Mouse (Mus musculus) CH12.LX (cell line): ENCODE results near the gene Banf1. TPM values are rescaled to one million over a fixed set of nuclear protein-coding genes. Genes with fewer than 3 reads are reported as not detected.

Source experiments
- DNase-seq: peaks from one replicate; pipeline ENCODE4 v3.0.0-alpha.2; 2013; ENCODE audit errors: extremely low read depth
- H3K27ac ChIP-seq: 2 replicates; pipeline ENCODE4 v1.5.1; 2012; ENCODE audit warnings: low read depth, mild to moderate bottlenecking, control low read depth, moderate library complexity; ENCODE audit not compliant: insufficient read depth
- H3K27me3 ChIP-seq: replicated peaks from 2 replicates; pipeline ENCODE3; 2012; ENCODE audit warnings: inconsistent platforms
- H3K36me3 ChIP-seq, 2 experiments: replicated peaks in 1 of 2; 2 replicates each; pipeline versions ENCODE3 to v1.6.1; 2012; ENCODE audit warnings: inconsistent platforms in 1 of 2, low read length in 1 of 2, mild to moderate bottlenecking in 1 of 2, mixed read lengths in 1 of 2, moderate library complexity in 1 of 2; ENCODE audit not compliant: control insufficient read depth in 1 of 2, insufficient read depth in 1 of 2
- H3K4me1 ChIP-seq, 2 experiments: 2 replicates each; pipeline ENCODE4 v1.6.1; 2012; ENCODE audit warnings: inconsistent platforms in 1 of 2, moderate library complexity in 1 of 2; ENCODE audit not compliant: insufficient read depth in 2 of 2, control insufficient read depth in 1 of 2
- H3K4me2 ChIP-seq: 2 replicates; pipeline ENCODE4 v1.6.1; 2012; ENCODE audit warnings: low read depth, mild to moderate bottlenecking, control low read depth; ENCODE audit not compliant: poor library complexity, insufficient read depth, severe bottlenecking
- H3K4me3 ChIP-seq, 3 experiments: fragments of 150-350 bp in 1 of 3; sonication (generic) in 1 of 3; replicated peaks in 1 of 3; 2 replicates each; pipeline versions ENCODE3 to v1.5.1; 2011 to 2012; ENCODE audit warnings: low read depth in 2 of 3, low read length in 2 of 3, mild to moderate bottlenecking in 2 of 3, moderate library complexity in 2 of 3, control low read depth in 1 of 3, improper control_type of control experiment in 1 of 3, inconsistent platforms in 1 of 3, mixed read lengths in 1 of 3; ENCODE audit not compliant: poor library complexity in 1 of 3
- H3K79me2 ChIP-seq: replicated peaks from 2 replicates; pipeline ENCODE4 v1.6.1; 2012; ENCODE audit warnings: mild to moderate bottlenecking, moderate library complexity; ENCODE audit not compliant: control insufficient read depth, poor library complexity, insufficient read depth, severe bottlenecking; ENCODE audit errors: extremely low read depth
- H3K9ac ChIP-seq: 2 replicates; pipeline ENCODE4 v1.6.1; 2012; ENCODE audit warnings: low read depth, mild to moderate bottlenecking, control low read depth, moderate library complexity; ENCODE audit not compliant: insufficient read depth
- H3K9me3 ChIP-seq: replicated peaks from 2 replicates; pipeline ENCODE3; 2012; ENCODE audit warnings: low read length, inconsistent platforms, mixed read lengths
- BHLHE40 ChIP-seq: IDR thresholded peaks from 2 replicates; pipeline ENCODE4 v1.6.1; 2011; ENCODE audit warnings: mild to moderate bottlenecking, low read depth, low read length, improper control_type of control experiment
- ETS1 ChIP-seq: conservative IDR thresholded peaks from 2 replicates; pipeline ENCODE4 v1.6.1; 2012; ENCODE audit warnings: low read depth, mild to moderate bottlenecking, inconsistent platforms, low read length, improper control_type of control experiment, moderate library complexity
- IRF4 ChIP-seq: IDR thresholded peaks from 2 replicates; pipeline ENCODE4 v1.6.1; 2014; ENCODE audit warnings: low read depth, mild to moderate bottlenecking, inconsistent platforms, low read length, improper control_type of control experiment
- JUN ChIP-seq: IDR thresholded peaks from 2 replicates; pipeline ENCODE4 v1.6.1; 2011; ENCODE audit warnings: low read depth, mild to moderate bottlenecking, low read length, improper control_type of control experiment, moderate library complexity; ENCODE audit not compliant: insufficient read depth
- MAFK ChIP-seq: IDR thresholded peaks from 2 replicates; pipeline ENCODE4 v1.6.1; 2011; ENCODE audit warnings: low read length, improper control_type of control experiment; ENCODE audit not compliant: insufficient replicate concordance
- MAX ChIP-seq: IDR thresholded peaks from 2 replicates; pipeline ENCODE4 v1.6.1; 2011; ENCODE audit warnings: low read length, improper control_type of control experiment
- MEF2A ChIP-seq: IDR thresholded peaks from 2 replicates; pipeline ENCODE4 v1.6.1; 2014; ENCODE audit warnings: low read depth, mild to moderate bottlenecking, inconsistent platforms, low read length, improper control_type of control experiment, borderline replicate concordance
- MXI1 ChIP-seq: IDR thresholded peaks from 2 replicates; pipeline ENCODE4 v1.6.1; 2011; ENCODE audit warnings: mild to moderate bottlenecking, low read depth, low read length, improper control_type of control experiment
- PAX5 ChIP-seq: IDR thresholded peaks from 2 replicates; pipeline ENCODE4 v1.6.1; 2012; ENCODE audit warnings: low read length, inconsistent platforms, mixed read lengths
- POLR2A ChIP-seq: IDR thresholded peaks from 2 replicates; pipeline ENCODE4 v1.6.1; 2011; ENCODE audit warnings: low read depth, mild to moderate bottlenecking, improper control_type of control experiment, low read length
- POLR2AphosphoS2 ChIP-seq: IDR thresholded peaks from 2 replicates; pipeline ENCODE4 v1.6.1; 2011; ENCODE audit warnings: low read depth, low read length, improper control_type of control experiment
- SIN3A ChIP-seq: IDR thresholded peaks from 2 replicates; pipeline ENCODE4 v1.6.1; 2012; ENCODE audit warnings: low read length, improper control_type of control experiment, inconsistent platforms
- TCF12 ChIP-seq: IDR thresholded peaks from 2 replicates; pipeline ENCODE4 v1.6.1; 2014; ENCODE audit warnings: low read depth, mild to moderate bottlenecking, inconsistent platforms, low read length, improper control_type of control experiment
- UBTF ChIP-seq: IDR thresholded peaks from 2 replicates; pipeline ENCODE4 v1.6.1; 2012; ENCODE audit warnings: low read depth, mild to moderate bottlenecking, inconsistent platforms, low read length, improper control_type of control experiment, moderate library complexity
- USF2 ChIP-seq: conservative IDR thresholded peaks from 2 replicates; pipeline ENCODE4 v1.6.1; 2011; ENCODE audit warnings: low read depth, low read length, improper control_type of control experiment
- ZC3H11A ChIP-seq: IDR thresholded peaks from 2 replicates; pipeline ENCODE4 v1.6.1; 2012; ENCODE audit warnings: low read depth, mild to moderate bottlenecking, inconsistent platforms, low read length, improper control_type of control experiment
- ZNF384 ChIP-seq: IDR thresholded peaks from 2 replicates; pipeline ENCODE4 v1.6.1; 2012; ENCODE audit warnings: low read depth, low read length, improper control_type of control experiment, inconsistent platforms
- dilution Hi-C: fragments of 300-500 bp; cut with MboI; formaldehyde crosslinking; loops from 2 replicates; pipeline ENCODE4 v1.14.3; 2020; ENCODE audit warnings: low sequenced_read_pairs; ENCODE audit not compliant: extremely low pct_unique_long_range_greater_than_20kb, extremely low pct_ligation_motif_present
- in situ Hi-C: fragments of 300-500 bp; cut with MboI; formaldehyde crosslinking; loops from 3 replicates; pipeline ENCODE4 v1.14.3; 2019; ENCODE audit warnings: low sequenced_read_pairs, low pct_ligation_motif_present, low pct_unique_long_range_greater_than_20kb, mixed read lengths
- polyA plus RNA-seq: library from polyadenylated mRNA; unstranded; fragments of >175 nt; gene quantifications from 2 replicates; pipeline ENCODE4 v1.2.1, GENCODE M21; 2012; ENCODE audit warnings: low read depth; ENCODE audit not compliant: insufficient read length
- total RNA-seq, 2 experiments: library from RNA; depleted of rRNA; stranded (reverse); fragments of 300-350 nt in 1 of 2; fragments of >200 nt in 1 of 2; gene quantifications; 2 replicates each; pipeline ENCODE4 v1.2.3; 2012 to 2014

The Banf1 gene
- total and polyA plus RNA-seq, 3 experiments, result 176 to 450 (median 273) TPM

- TF ChIP-seq PAX5 (no peak), MEF2A (no peak), BHLHE40 (no peak), ZNF384 (peak; percentile 96), ZC3H11A (no peak), MXI1 (no peak), POLR2A (no peak; the same call in 1 of the 2 replicates)
These were observed 1.2 kb downstream of the Banf1 start (continued) for GRCm38 (mm10) chr19:5365751-5366150.

DNA sequence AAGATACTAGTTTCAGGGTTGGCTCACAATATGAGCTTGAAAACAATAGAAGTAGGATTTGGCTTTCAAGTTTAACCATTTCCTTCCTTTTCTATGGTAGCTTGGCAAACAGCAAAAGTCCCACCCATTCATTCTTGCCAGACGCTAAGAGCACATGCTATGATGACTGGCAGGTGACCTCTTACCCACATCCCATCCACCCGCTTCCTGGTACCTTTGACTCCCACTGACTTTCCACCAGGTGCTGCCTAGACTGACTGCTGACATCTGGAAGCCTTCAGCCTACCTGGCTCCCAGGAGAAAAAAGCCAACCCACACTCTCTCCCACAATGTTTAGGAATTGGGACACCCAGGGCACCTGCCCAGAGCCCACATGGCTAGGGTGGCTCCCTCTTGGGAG is 2.8 kb downstream of the Banf1 start:
- TF ChIP-seq BHLHE40 (peak; percentile 72), IRF4 (no peak), MAFK (no peak), POLR2AphosphoS2 (peak; percentile 11; the same call in 1 of the 2 replicates), USF2 (no peak), JUN (no peak), ETS1 (0 out of 2 replicates have a peak, but pooled peaks have one; percentile 19)
- Histone ChIP-seq H3K4me3 (no peak overlapping the region), H3K27me3 (no peaks in the 10 kb centered on the region), H3K4me2 (no peak overlapping the region), H3K9ac (no peak overlapping the region), H3K79me2 (peaks cover 35% of the 10 kb centered on the region), H3K4me1 (peaks cover 25 to 54% of the 10 kb centered on the region in 2 experiments), H3K36me3 (peaks cover 19 to 40% of the 10 kb centered on the region in 2 experiments), H3K27ac (no peak overlapping the region), H3K9me3 (no peaks in the 10 kb centered on the region)
- in situ Hi-C loops, result no loop called here
- dilution Hi-C loops, result no loop called here
- peak; percentile 26 for DNase-seq

- Histone ChIP-seq H3K79me2 (peaks cover 18% of the 10 kb centered on the region), H3K27ac (no peak overlapping the region), H3K36me3 (peaks cover 8 to 30% of the 10 kb centered on the region in 2 experiments), H3K4me2 (no peak overlapping the region), H3K4me3 (no peak overlapping the region), H3K4me1 (peaks cover 18 to 46% of the 10 kb centered on the region in 2 experiments), H3K9me3 (no peaks in the 10 kb centered on the region), H3K27me3 (no peaks in the 10 kb centered on the region), H3K9ac (no peak overlapping the region)
- no peak for DNase-seq
- TF ChIP-seq MAX (no peak), SIN3A (no peak), TCF12 (no peak), UBTF (no peak), ZNF384 (no peak)
- in situ Hi-C loops (no loop called here), dilution Hi-C loops (no loop called here)
These were observed 4.8 kb downstream of the Banf1 start for GRCm38 (mm10) chr19:5362186-5362585.
